Mouse (Mus musculus): ENCODE measurements at regions not wholly inside any gene's neighbourhood (a gene's known extent, or its start where the extent isn't known, plus 50 kb on each side); places are given as distances from the start of the nearest gene placed in this dataset.

DNA sequence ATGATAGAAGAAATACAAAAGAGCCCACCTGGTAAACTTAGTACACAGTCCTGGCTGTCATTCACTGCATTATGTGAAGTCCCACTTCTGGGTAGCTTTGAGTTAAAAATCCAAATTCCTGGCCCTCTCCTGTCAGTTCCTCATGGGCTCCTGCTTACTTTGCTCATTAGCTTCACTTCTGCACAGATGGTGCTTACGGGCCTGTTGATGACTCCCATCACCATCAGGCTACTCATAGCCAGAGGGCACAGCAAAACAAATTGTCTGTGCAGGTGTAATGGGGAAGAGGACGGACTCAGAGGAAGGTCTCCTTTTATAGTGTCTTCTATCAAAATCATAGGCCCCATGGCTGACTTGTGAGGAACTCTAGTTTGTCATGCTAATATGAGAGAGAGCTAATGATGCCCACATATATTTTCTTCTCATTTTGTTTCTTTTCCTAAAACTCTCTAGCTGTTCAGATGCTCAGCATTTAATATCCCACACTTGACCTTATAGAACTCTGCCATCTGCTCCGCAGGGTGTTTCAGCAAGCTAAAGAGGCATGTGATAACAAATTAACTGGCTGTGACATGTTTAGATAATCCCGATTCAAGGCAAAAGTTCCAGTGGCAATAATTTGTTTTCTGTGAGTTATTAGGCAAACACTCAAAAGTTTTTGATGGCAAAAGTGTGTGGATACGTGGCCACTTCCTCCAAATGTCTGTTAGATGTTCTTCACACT is 536.5 kb upstream of the Slit2 start:
- WGBS: 37% methylated on average over 5 of the region's 5 CpGs
- ATAC-seq (ENCODE audit: insufficient number of reproducible peaks, low FRiP score, low TSS enrichment, low read depth): no peak
- Histone ChIP-seq H3K4me1 (ENCODE audit: control insufficient read depth, insufficient read depth, low read length) (no peaks in the 10 kb centered on the region), H3K9me3 (ENCODE audit: control insufficient read depth, low read length) (no peaks in the 10 kb centered on the region), H3K27me3 (ENCODE audit: control insufficient read depth, insufficient read depth, low read length) (no peaks in the 10 kb centered on the region), H3K27ac (replicated peaks; ENCODE audit: low read depth, low read length) (no peak overlapping the region), H3K9ac (ENCODE audit: low read length) (no peak overlapping the region), H3K36me3 (ENCODE audit: control insufficient read depth, insufficient read depth, low read length) (no peaks in the 10 kb centered on the region), H3K4me3 (ENCODE audit: low read depth, low read length) (no peak overlapping the region), H3K4me2 (ENCODE audit: low read depth, severe bottlenecking) (no peak overlapping the region)
- DNase-seq (ENCODE audit: low spot score): no peak

DNA sequence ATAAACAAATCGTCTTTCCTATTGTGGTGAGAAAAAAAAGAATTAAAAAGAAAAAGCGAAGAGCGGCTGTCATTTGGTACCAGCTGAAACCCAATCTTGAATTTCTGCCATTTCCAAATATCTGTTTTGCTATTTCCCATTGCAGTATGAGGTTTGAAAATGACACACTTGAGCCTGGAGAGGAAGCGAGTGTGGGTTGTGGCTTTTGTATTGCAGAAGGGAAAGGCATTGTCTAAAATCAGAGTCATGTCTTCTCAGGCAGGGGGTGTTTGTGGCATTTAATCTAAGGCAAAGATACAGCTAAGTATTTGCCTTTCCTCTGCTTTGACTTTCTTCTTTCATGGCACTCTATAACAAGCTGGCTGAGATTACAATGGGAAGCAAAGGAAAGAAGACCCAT is 518.1 kb upstream of the Slit2 start:
- Histone ChIP-seq H3K4me2 (ENCODE audit: low read depth, severe bottlenecking) (no peak overlapping the region), H3K27ac (replicated peaks; ENCODE audit: low read depth, low read length) (no peak overlapping the region; the same call in 1 of the 2 replicates), H3K9ac (ENCODE audit: low read length) (no peak overlapping the region), H3K36me3 (ENCODE audit: control insufficient read depth, insufficient read depth, low read length) (no peaks in the 10 kb centered on the region), H3K27me3 (ENCODE audit: control insufficient read depth, insufficient read depth, low read length) (no peaks in the 10 kb centered on the region), H3K4me1 (ENCODE audit: control insufficient read depth, insufficient read depth, low read length) (no peaks in the 10 kb centered on the region), H3K9me3 (ENCODE audit: control insufficient read depth, low read length) (no peaks in the 10 kb centered on the region), H3K4me3 (ENCODE audit: low read depth, low read length) (no peak overlapping the region)
- DNase-seq (ENCODE audit: low spot score) (no peak), ATAC-seq (ENCODE audit: insufficient number of reproducible peaks, low FRiP score, low TSS enrichment, low read depth) (no peak)
- 94% methylated on average over 4 of the region's 4 CpGs for WGBS

DNA sequence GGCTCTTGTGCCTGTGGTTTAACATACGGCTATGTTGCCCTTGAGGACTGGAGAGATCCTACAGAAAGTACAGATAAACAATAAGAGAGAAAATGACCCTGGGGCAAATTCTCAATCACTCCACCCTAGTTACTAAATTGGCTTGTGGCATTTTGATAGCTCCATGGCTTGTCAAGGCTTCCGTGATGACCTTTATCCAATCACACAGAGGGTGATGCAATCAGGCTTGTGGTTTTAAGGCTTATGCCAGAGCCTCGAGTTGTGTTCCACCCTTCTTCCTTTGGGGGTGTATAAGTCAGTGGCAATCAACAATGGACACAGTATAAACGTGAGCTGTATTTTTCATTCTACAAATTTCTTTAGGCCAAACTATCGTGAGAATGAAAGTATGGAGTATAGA is 513.5 kb upstream of the Slit2 start:
- Histone ChIP-seq H3K4me1 (ENCODE audit: control insufficient read depth, insufficient read depth, low read length) (no peaks in the 10 kb centered on the region), H3K4me3 (ENCODE audit: low read depth, low read length) (no peak overlapping the region), H3K27ac (replicated peaks; ENCODE audit: low read depth, low read length) (no peak overlapping the region), H3K9ac (ENCODE audit: low read length) (no peak overlapping the region), H3K27me3 (ENCODE audit: control insufficient read depth, insufficient read depth, low read length) (no peaks in the 10 kb centered on the region), H3K36me3 (ENCODE audit: control insufficient read depth, insufficient read depth, low read length) (no peaks in the 10 kb centered on the region), H3K4me2 (ENCODE audit: low read depth, severe bottlenecking) (no peak overlapping the region), H3K9me3 (ENCODE audit: control insufficient read depth, low read length) (no peaks in the 10 kb centered on the region)
- ATAC-seq (ENCODE audit: insufficient number of reproducible peaks, low FRiP score, low TSS enrichment, low read depth): no peak
- WGBS: 80% methylated on average over 5 of the region's 5 CpGs
- no peak for DNase-seq (ENCODE audit: low spot score)

DNA sequence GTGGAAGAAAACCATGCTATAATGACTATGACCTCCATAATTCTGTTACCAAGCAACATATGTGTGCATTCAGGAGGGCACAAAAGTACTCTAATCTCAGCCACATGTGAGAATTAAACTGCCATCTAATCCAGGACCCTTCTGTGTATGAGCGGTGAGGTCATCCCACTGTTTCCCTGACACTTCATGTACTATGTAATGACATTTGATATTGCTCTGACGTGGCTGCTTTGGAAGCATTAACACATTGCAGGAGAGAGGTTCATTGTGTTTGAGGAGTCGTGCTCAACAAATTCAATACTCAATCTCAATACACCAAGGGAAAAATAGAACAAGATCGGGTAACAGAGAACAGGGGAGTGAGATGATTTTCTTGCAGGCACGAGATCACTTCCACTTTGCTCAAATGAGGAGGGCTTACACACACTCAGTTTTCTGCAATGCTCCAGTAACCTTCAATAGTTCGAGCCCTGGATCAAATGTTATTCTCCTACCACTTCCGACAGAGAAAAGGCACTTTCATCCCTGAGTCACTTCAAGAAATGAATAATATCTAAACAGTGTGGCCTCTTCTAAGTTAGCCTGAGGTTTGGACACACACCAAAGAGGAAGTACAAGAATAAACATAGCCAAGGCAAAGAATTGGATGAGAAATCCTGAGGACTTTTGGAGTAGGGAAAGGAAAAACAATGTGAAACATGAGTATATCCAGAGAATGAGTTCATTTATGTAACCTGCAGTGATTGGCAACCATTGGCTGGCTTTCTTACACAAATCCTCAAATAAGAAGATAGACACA is 510.7 kb upstream of the Slit2 start:
- H3K4me1 ChIP-seq (ENCODE audit: control insufficient read depth, insufficient read depth, low read length): no peaks in the 10 kb centered on the region
- ATAC-seq (ENCODE audit: insufficient number of reproducible peaks, low FRiP score, low TSS enrichment, low read depth): no peak
- no peak overlapping the region for H3K4me2 ChIP-seq (ENCODE audit: low read depth, severe bottlenecking)
- H3K27ac ChIP-seq (replicated peaks; ENCODE audit: low read depth, low read length): no peak overlapping the region
- no peaks in the 10 kb centered on the region for H3K36me3 ChIP-seq (ENCODE audit: control insufficient read depth, insufficient read depth, low read length)
- no peak overlapping the region for H3K4me3 ChIP-seq (ENCODE audit: low read depth, low read length)
- no peak overlapping the region for H3K9ac ChIP-seq (ENCODE audit: low read length)
- no peaks in the 10 kb centered on the region for H3K9me3 ChIP-seq (ENCODE audit: control insufficient read depth, low read length)
- 77% methylated on average over 7 of the region's 7 CpGs for WGBS
- no peaks in the 10 kb centered on the region for H3K27me3 ChIP-seq (ENCODE audit: control insufficient read depth, insufficient read depth, low read length)
- DNase-seq (ENCODE audit: low spot score): no peak

DNA sequence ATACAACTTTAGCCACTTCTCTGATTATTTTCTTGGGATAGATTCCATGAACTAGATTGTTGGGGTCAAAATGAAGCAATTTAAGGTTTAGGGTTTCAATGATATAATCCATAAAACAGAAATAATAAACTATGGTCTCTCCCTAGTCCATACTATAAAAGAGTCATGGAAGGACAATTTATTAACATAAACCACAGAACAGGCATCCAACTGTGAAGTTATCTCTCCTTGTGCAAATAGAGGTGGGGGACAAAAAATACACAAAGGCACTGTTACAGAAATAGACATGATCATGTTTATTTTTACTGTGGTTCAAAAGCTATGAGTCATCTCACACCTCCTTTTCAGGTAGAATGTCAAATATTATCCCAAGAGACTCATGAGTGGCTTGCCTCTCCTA is 503.0 kb upstream of the Slit2 start:
- Histone ChIP-seq H3K36me3 (ENCODE audit: control insufficient read depth, insufficient read depth, low read length) (no peaks in the 10 kb centered on the region), H3K4me3 (ENCODE audit: low read depth, low read length) (no peak overlapping the region), H3K9ac (ENCODE audit: low read length) (no peak overlapping the region), H3K4me1 (ENCODE audit: control insufficient read depth, insufficient read depth, low read length) (no peaks in the 10 kb centered on the region), H3K4me2 (ENCODE audit: low read depth, severe bottlenecking) (no peak overlapping the region), H3K9me3 (ENCODE audit: control insufficient read depth, low read length) (no peaks in the 10 kb centered on the region), H3K27me3 (ENCODE audit: control insufficient read depth, insufficient read depth, low read length) (no peaks in the 10 kb centered on the region), H3K27ac (replicated peaks; ENCODE audit: low read depth, low read length) (no peak overlapping the region)
- ATAC-seq (ENCODE audit: insufficient number of reproducible peaks, low FRiP score, low TSS enrichment, low read depth) (no peak), DNase-seq (ENCODE audit: low spot score) (no peak)

DNA sequence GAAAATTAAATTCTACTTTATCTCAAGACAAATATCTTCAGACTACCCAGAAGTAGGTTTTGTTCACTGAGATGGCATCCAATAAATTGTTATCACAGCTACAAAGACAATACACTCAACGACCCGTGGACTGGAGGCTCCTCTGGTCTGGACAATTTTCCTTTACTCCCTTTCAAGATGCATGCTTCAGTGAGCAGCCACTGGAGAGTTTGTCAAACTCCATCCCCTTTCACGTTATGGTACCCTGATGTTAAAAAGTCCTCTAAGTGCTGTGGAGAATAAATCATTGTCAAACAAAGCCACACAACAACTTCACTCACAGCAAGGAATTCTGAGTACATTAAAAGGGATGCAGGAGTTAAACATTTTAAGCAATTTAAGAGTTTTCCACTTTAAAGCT is 486.7 kb upstream of the Slit2 start:
- DNase-seq (ENCODE audit: low spot score): no peak
- no peak overlapping the region for H3K27ac ChIP-seq (replicated peaks; ENCODE audit: low read depth, low read length)
- H3K4me2 ChIP-seq (ENCODE audit: low read depth, severe bottlenecking): no peak overlapping the region
- no peaks in the 10 kb centered on the region for H3K9me3 ChIP-seq (ENCODE audit: control insufficient read depth, low read length)
- no peaks in the 10 kb centered on the region for H3K4me1 ChIP-seq (ENCODE audit: control insufficient read depth, insufficient read depth, low read length)
- no peak overlapping the region for H3K4me3 ChIP-seq (ENCODE audit: low read depth, low read length)
- no peak for ATAC-seq (ENCODE audit: insufficient number of reproducible peaks, low FRiP score, low TSS enrichment, low read depth)
- WGBS: 42% methylated on average over 3 of the region's 3 CpGs
- no peaks in the 10 kb centered on the region for H3K36me3 ChIP-seq (ENCODE audit: control insufficient read depth, insufficient read depth, low read length)
- H3K9ac ChIP-seq (ENCODE audit: low read length): no peak overlapping the region
- H3K27me3 ChIP-seq (ENCODE audit: control insufficient read depth, insufficient read depth, low read length): no peaks in the 10 kb centered on the region

DNA sequence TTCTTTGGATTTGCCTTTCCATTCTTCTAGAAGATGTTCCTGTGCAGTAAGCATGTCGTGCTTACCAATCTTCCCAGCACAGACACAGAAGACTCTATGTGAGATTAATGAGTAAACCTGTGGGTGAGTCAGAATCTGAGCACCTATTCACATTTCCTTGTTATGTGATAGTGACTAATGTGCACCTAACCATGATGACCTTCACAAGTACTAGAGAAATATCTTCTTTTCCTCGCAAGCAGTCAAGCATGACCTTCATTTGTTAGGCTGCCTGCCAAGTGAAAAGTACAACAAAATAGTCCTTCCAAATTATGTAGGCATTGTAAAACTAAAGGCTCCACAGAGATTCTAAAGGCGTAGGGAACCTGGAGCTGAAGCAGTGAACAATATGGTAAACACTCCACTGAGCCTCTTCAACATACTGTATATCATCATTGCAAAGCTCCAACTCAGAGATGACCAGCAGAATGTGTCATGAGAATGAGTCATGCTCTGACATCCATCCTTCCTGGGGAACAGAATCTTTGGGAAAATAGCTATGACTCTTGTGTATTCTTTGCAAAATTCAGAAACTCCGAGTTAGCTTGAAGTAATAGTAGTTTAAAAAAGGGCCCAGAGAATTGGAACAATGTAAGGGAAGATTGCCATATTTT is 480.0 kb upstream of the Slit2 start:
- H3K4me2 ChIP-seq (ENCODE audit: low read depth, severe bottlenecking): no peak overlapping the region
- no peak overlapping the region for H3K9ac ChIP-seq (ENCODE audit: low read length)
- no peak overlapping the region for H3K4me3 ChIP-seq (ENCODE audit: low read depth, low read length)
- H3K27me3 ChIP-seq (ENCODE audit: control insufficient read depth, insufficient read depth, low read length): no peaks in the 10 kb centered on the region
- DNase-seq (ENCODE audit: low spot score) (no peak), ATAC-seq (ENCODE audit: insufficient number of reproducible peaks, low FRiP score, low TSS enrichment, low read depth) (no peak)
- H3K9me3 ChIP-seq (ENCODE audit: control insufficient read depth, low read length): no peaks in the 10 kb centered on the region
- H3K36me3 ChIP-seq (ENCODE audit: control insufficient read depth, insufficient read depth, low read length): no peaks in the 10 kb centered on the region
- no peak overlapping the region for H3K27ac ChIP-seq (replicated peaks; ENCODE audit: low read depth, low read length)
- 91% methylated on average over 4 of the region's 4 CpGs for WGBS
- H3K4me1 ChIP-seq (ENCODE audit: control insufficient read depth, insufficient read depth, low read length): no peaks in the 10 kb centered on the region

DNA sequence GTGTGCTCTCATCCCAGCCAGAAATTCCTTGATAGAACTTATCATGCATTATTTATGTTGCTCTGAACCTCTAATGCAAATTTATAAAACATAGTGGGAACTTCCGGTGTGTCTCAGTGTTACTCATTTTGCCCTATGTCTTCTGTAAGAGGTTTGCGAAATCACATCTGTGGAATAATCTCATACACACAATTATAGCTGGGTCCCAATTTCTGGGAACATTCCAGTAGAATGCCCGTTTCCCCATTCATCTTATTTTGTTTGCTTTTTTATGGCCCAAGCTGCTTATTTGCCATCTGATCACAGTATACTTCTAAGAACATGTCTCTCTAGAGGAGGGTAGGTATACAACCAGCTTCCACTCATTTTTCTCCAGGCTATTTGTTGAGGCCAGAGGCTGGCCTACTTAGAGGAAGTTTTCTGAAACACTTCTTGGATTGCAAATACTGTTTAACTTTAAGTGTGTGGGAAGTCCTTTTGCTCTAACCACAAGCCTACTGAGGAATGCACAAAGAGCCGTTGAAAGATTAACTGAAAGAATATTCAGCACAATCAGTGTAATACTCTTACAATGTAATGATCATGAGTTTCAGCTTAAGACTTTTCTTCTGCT is 474.1 kb upstream of the Slit2 start:
- no peak overlapping the region for H3K9ac ChIP-seq (ENCODE audit: low read length)
- no peak overlapping the region for H3K27ac ChIP-seq (replicated peaks; ENCODE audit: low read depth, low read length)
- 87% methylated on average over 4 of the region's 4 CpGs for WGBS
- DNase-seq (ENCODE audit: low spot score) (no peak), ATAC-seq (ENCODE audit: insufficient number of reproducible peaks, low FRiP score, low TSS enrichment, low read depth) (no peak)
- no peak overlapping the region for H3K4me2 ChIP-seq (ENCODE audit: low read depth, severe bottlenecking)
- H3K4me3 ChIP-seq (ENCODE audit: low read depth, low read length): no peak overlapping the region
- no peaks in the 10 kb centered on the region for H3K27me3 ChIP-seq (ENCODE audit: control insufficient read depth, insufficient read depth, low read length)
- H3K36me3 ChIP-seq (ENCODE audit: control insufficient read depth, insufficient read depth, low read length): no peaks in the 10 kb centered on the region
- H3K9me3 ChIP-seq (ENCODE audit: control insufficient read depth, low read length): no peaks in the 10 kb centered on the region
- H3K4me1 ChIP-seq (ENCODE audit: control insufficient read depth, insufficient read depth, low read length): no peaks in the 10 kb centered on the region
